In the genomic region with DNA sequence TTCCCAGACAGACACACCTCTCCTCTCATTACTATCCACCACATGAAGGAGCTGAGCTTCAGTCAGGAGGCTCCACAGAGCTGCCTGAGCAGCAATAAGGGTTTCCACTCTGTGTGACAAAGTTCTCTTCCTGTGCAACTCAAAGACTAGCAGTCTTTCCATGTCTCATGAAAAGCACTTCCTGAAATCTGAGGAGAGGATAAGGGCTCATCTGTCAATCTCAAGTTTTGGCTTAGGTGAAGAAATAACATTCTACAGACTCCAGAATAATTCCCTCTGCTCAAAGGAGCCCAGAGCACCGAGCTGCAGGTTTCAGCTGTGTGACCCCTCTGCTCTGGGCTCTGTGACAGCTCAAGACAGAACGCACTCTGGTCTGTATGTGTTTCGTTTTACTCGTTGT, we compare ENCODE assay signal across 9 mouse cellular contexts. TPM values are rescaled to one million over a fixed set of nuclear protein-coding genes. Genes with fewer than 3 reads are reported as not detected.
DNase-seq lines count a peak whose midpoint lies in the region; ATAC-seq and TF ChIP-seq lines count a peak whose summit lies in the region.
"Had no signal": no experiment of that assay in that cellular context is flagged by ENCODE, and none has a peak within 500 bp of the region (broad histone marks: within the 10 kb centered on the region; RNA-seq: fewer than 3 reads in every experiment).

No protein-coding gene starts in this region.

- H3K27ac ChIP-seq in lung, postnatal 0 days (ENCODE audit: low read length) = no peak overlapping the region; the same call in 1 of the 2 replicates
- H3K27ac ChIP-seq in forebrain, embryonic 10.5 days = no peak overlapping the region
- H3K27ac ChIP-seq in limb, embryonic 14.5 days (replicated peaks; ENCODE audit: low read depth, low read length) = no peak overlapping the region
- H3K27ac ChIP-seq in stomach, embryonic 16.5 days (ENCODE audit: low read length) = peak overlapping the region; percentile 29; the same call in 1 of the 2 replicates

- no peak for TF ChIP-seq EP300 in lung, postnatal 0 days (IDR thresholded peaks at IDR 0.05)

- no peak for TF ChIP-seq CTCF in lung, postnatal 0 days (IDR thresholded peaks at IDR 0.05)

- H3K4me1 ChIP-seq in lung, postnatal 0 days (ENCODE audit: insufficient read depth, low read depth, low read length) = peaks cover 10% of the 10 kb centered on the region
- H3K4me1 ChIP-seq in forebrain, embryonic 10.5 days = peaks cover 40% of the 10 kb centered on the region
- peaks cover 19% of the 10 kb centered on the region for H3K4me1 ChIP-seq in limb, embryonic 14.5 days (ENCODE audit: control insufficient read depth, insufficient read depth, low read length)
- peaks cover 20% of the 10 kb centered on the region for H3K4me1 ChIP-seq in stomach, embryonic 16.5 days (ENCODE audit: control insufficient read depth, insufficient read depth, low read length)

- H3K9me3 ChIP-seq in lung, postnatal 0 days (ENCODE audit: low read length) = no peaks in the 10 kb centered on the region
- H3K9me3 ChIP-seq in forebrain, embryonic 10.5 days = no peaks in the 10 kb centered on the region
- H3K9me3 ChIP-seq in limb, embryonic 14.5 days (ENCODE audit: control insufficient read depth, low read length) = no peaks in the 10 kb centered on the region
- H3K9me3 ChIP-seq in stomach, embryonic 16.5 days (replicated peaks; ENCODE audit: control insufficient read depth, low read length) = no peaks in the 10 kb centered on the region

- H3K27me3 ChIP-seq in lung, postnatal 0 days (replicated peaks; ENCODE audit: insufficient read depth, low read length) = no peaks in the 10 kb centered on the region
- no peaks in the 10 kb centered on the region for H3K27me3 ChIP-seq in forebrain, embryonic 10.5 days (ENCODE audit: poor library complexity, severe bottlenecking)
- no peaks in the 10 kb centered on the region for H3K27me3 ChIP-seq in limb, embryonic 14.5 days (ENCODE audit: control insufficient read depth, insufficient read depth, low read length)
- H3K27me3 ChIP-seq in stomach, embryonic 16.5 days (ENCODE audit: control insufficient read depth, insufficient read depth, low read length) = no peaks in the 10 kb centered on the region

- WGBS in lung, postnatal 0 days = 43% methylated on average over 4 of the region's 4 CpGs
- WGBS in forebrain, embryonic 10.5 days = 74% methylated on average over 4 of the region's 4 CpGs
- WGBS in limb, embryonic 14.5 days = 40% methylated on average over 4 of the region's 4 CpGs
- 50% methylated on average over 4 of the region's 4 CpGs for WGBS in stomach, embryonic 16.5 days

- ATAC-seq in lung, postnatal 0 days = no peak
- ATAC-seq in limb, embryonic 14.5 days (ENCODE audit: low FRiP score, low read depth) = no peak
- no peak for ATAC-seq in stomach, embryonic 16.5 days (ENCODE audit: insufficient read depth, low FRiP score)

- peak overlapping the region; percentile 84 for H3K4me2 ChIP-seq in lung, postnatal 0 days (replicated peaks; ENCODE audit: low read depth, low read length)
- peak overlapping the region; percentile 72 for H3K4me2 ChIP-seq in limb, embryonic 14.5 days (replicated peaks; ENCODE audit: low read depth, low read length, severe bottlenecking)
- peak overlapping the region; percentile 71 for H3K4me2 ChIP-seq in stomach, embryonic 16.5 days (ENCODE audit: low read depth, low read length)

- 0 out of 2 replicates have a peak overlapping the region, but pooled peaks have one; percentile 94 for H3K4me3 ChIP-seq in lung, postnatal 0 days (ENCODE audit: low read depth, low read length)
- H3K4me3 ChIP-seq in forebrain, embryonic 10.5 days = peak overlapping the region; percentile 94
- H3K4me3 ChIP-seq in limb, embryonic 14.5 days (replicated peaks; ENCODE audit: low read length) = peak overlapping the region; percentile 83
- peak overlapping the region; percentile 99 for H3K4me3 ChIP-seq in stomach, embryonic 16.5 days (replicated peaks; ENCODE audit: low read length)

- peaks cover 24% of the 10 kb centered on the region; the same call in 1 of the 2 replicates for H3K36me3 ChIP-seq in lung, postnatal 0 days (ENCODE audit: insufficient read depth, low read length)
- H3K36me3 ChIP-seq in forebrain, embryonic 10.5 days (replicated peaks) = peaks cover 68% of the 10 kb centered on the region
- H3K36me3 ChIP-seq in limb, embryonic 14.5 days (ENCODE audit: control insufficient read depth, insufficient read depth, low read length) = peaks cover 60% of the 10 kb centered on the region
- H3K36me3 ChIP-seq in stomach, embryonic 16.5 days (ENCODE audit: control insufficient read depth, insufficient read depth, low read length) = peaks cover 14% of the 10 kb centered on the region; the same call in 1 of the 2 replicates

- DNase-seq in lung, postnatal 0 days (ENCODE audit: low spot score) = peak; percentile 27
- no peak for DNase-seq in lung, postnatal 14 days
- DNase-seq in forebrain, embryonic 10.5 days (ENCODE audit: extremely low spot score, low spot score) = no peak
- DNase-seq in limb, embryonic 14.5 days (ENCODE audit: low spot score) = no peak
- DNase-seq in frontal cortex, postnatal 14 days (ENCODE audit: low spot score in 2 of 2) = no peak
- no peak for DNase-seq in gastrocnemius, adult 18-20 months (ENCODE audit: low spot score)
- DNase-seq in right cerebral cortex, adult 18-20 months = no peak
- DNase-seq: layer of hippocampus, postnatal 36 days had no signal

- no peak for TF ChIP-seq POLR2A in limb, embryonic 14.5 days (IDR thresholded peaks at IDR 0.05; ENCODE audit: borderline replicate concordance, extremely low read depth, insufficient read depth, insufficient read length)

- no peak overlapping the region for H3K9ac ChIP-seq in lung, postnatal 0 days (replicated peaks; ENCODE audit: low read depth)
- peak overlapping the region; percentile 94 for H3K9ac ChIP-seq in limb, embryonic 14.5 days (ENCODE audit: low read depth, low read length, severe bottlenecking)
- peak overlapping the region; percentile 99 for H3K9ac ChIP-seq in stomach, embryonic 16.5 days (ENCODE audit: low read length)

RNA-seq across cellular contexts. Expression of a gene that starts 1.1 kb away (rescaled TPM):
- polyA plus RNA-seq in lung, postnatal 0 days (2015; fragmentation: Nextera tagmentation; extraction: Ambion mirVana) = 14.4 and 14.6 TPM in 2 replicates
- 23.4 and 24.0 TPM in 2 replicates for polyA plus RNA-seq in forebrain, embryonic 10.5 days (2016; fragmentation: Nextera tagmentation; extraction: Ambion mirVana)
- 44.2 and 52.5 TPM in 2 replicates for polyA plus RNA-seq in limb, embryonic 14.5 days (2012; rRNA removed)
- 19.9 and 27.9 TPM in 2 replicates for polyA plus RNA-seq in limb, embryonic 14.5 days (2014; fragmentation: Nextera tagmentation; extraction: Ambion mirVana)
- polyA plus RNA-seq in stomach, embryonic 16.5 days (2015; fragmentation: Nextera tagmentation; extraction: Ambion mirVana) = 19.2 and 19.6 TPM in 2 replicates
- total RNA-seq in gastrocnemius, adult 18-20 months (2021) = 1 to 10 TPM; 5.1 to 5.2 TPM

RNA-seq across cellular contexts. Expression of a gene that starts 1.2 kb away (rescaled TPM):
- 14.0 and 14.3 TPM in 2 replicates for polyA plus RNA-seq in lung, postnatal 0 days (2015; fragmentation: Nextera tagmentation; extraction: Ambion mirVana)
- 21.2 and 23.5 TPM in 2 replicates for polyA plus RNA-seq in forebrain, embryonic 10.5 days (2016; fragmentation: Nextera tagmentation; extraction: Ambion mirVana)
- 86.1 and 140 TPM in 2 replicates for polyA plus RNA-seq in limb, embryonic 14.5 days (2012; rRNA removed)
- 27.4 and 32.6 TPM in 2 replicates for polyA plus RNA-seq in limb, embryonic 14.5 days (2014; fragmentation: Nextera tagmentation; extraction: Ambion mirVana)
- polyA plus RNA-seq in stomach, embryonic 16.5 days (2015; fragmentation: Nextera tagmentation; extraction: Ambion mirVana) = 20.0 and 23.6 TPM in 2 replicates
- 10 to 100 TPM; 17.2 to 18.8 TPM for total RNA-seq in gastrocnemius, adult 18-20 months (2021)

RNA-seq across cellular contexts. Expression of a gene that starts 16.9 kb away (rescaled TPM):
- polyA plus RNA-seq in lung, postnatal 0 days (2015; fragmentation: Nextera tagmentation; extraction: Ambion mirVana) = 4.8 TPM in 2 replicates
- polyA plus RNA-seq in forebrain, embryonic 10.5 days (2016; fragmentation: Nextera tagmentation; extraction: Ambion mirVana) = 1.4 and 1.8 TPM in 2 replicates
- 3.0 and 4.6 TPM in 2 replicates for polyA plus RNA-seq in limb, embryonic 14.5 days (2012; rRNA removed)
- polyA plus RNA-seq in limb, embryonic 14.5 days (2014; fragmentation: Nextera tagmentation; extraction: Ambion mirVana) = 4.6 and 5.4 TPM in 2 replicates
- polyA plus RNA-seq in stomach, embryonic 16.5 days (2015; fragmentation: Nextera tagmentation; extraction: Ambion mirVana) = 5.1 and 6.1 TPM in 2 replicates
- total RNA-seq in gastrocnemius, adult 18-20 months (2021) = 1 to 10 TPM; 1.1 to 1.7 TPM

RNA-seq across cellular contexts. Expression of a gene that starts 28.3 kb away (rescaled TPM):
- 23.4 and 28.3 TPM in 2 replicates for polyA plus RNA-seq in lung, postnatal 0 days (2015; fragmentation: Nextera tagmentation; extraction: Ambion mirVana)
- 36.8 and 40.3 TPM in 2 replicates for polyA plus RNA-seq in forebrain, embryonic 10.5 days (2016; fragmentation: Nextera tagmentation; extraction: Ambion mirVana)
- 128 and 131 TPM in 2 replicates for polyA plus RNA-seq in limb, embryonic 14.5 days (2012; rRNA removed)
- 32.9 and 39.9 TPM in 2 replicates for polyA plus RNA-seq in limb, embryonic 14.5 days (2014; fragmentation: Nextera tagmentation; extraction: Ambion mirVana)
- polyA plus RNA-seq in stomach, embryonic 16.5 days (2015; fragmentation: Nextera tagmentation; extraction: Ambion mirVana) = 27.3 and 31.0 TPM in 2 replicates
- 10 to 100 TPM; 11.6 to 12.1 TPM for total RNA-seq in gastrocnemius, adult 18-20 months (2021)

RNA-seq across cellular contexts. Expression of a gene that starts 40.3 kb away (rescaled TPM):
- polyA plus RNA-seq in lung, postnatal 0 days (2015; fragmentation: Nextera tagmentation; extraction: Ambion mirVana) = 3.2 and 4.8 TPM in 2 replicates
- 5.2 and 5.8 TPM in 2 replicates for polyA plus RNA-seq in forebrain, embryonic 10.5 days (2016; fragmentation: Nextera tagmentation; extraction: Ambion mirVana)
- polyA plus RNA-seq in limb, embryonic 14.5 days (2012; rRNA removed) = 4.9 and 6.0 TPM in 2 replicates
- polyA plus RNA-seq in limb, embryonic 14.5 days (2014; fragmentation: Nextera tagmentation; extraction: Ambion mirVana) = 4.0 and 6.6 TPM in 2 replicates
- 3.3 and 3.5 TPM in 2 replicates for polyA plus RNA-seq in stomach, embryonic 16.5 days (2015; fragmentation: Nextera tagmentation; extraction: Ambion mirVana)
- total RNA-seq in gastrocnemius, adult 18-20 months (2021) = 1 to 10 TPM in 1 of 2 experiments, under 1 TPM in 1; 0.83 to 2.1 TPM
